In genomic region chr5:3479016-3479795, GRCm38 (mm10) we compare ENCODE assay signal across 16 mouse cellular contexts.
"Had no signal": no experiment of that assay in that cellular context is flagged by ENCODE, and none has a peak within 500 bp of the region (broad histone marks: within the 10 kb centered on the region; RNA-seq: fewer than 3 reads in every experiment).

No protein-coding gene starts in this region.

- DNase-seq: kidney, adult 8-10 months; kidney, postnatal 25 days; layer of hippocampus, adult 9-11 months; layer of hippocampus, postnatal 36 days; lung, embryonic 14.5 days; lung, postnatal 10 days; lung, postnatal 4 days; right cerebral cortex, postnatal 14 days; thymus, adult 2 months; thymus, postnatal 36 days had no signal

- H3K27ac ChIP-seq: limb, embryonic 15.5 days; liver, embryonic 12.5 days; midbrain, embryonic 10.5 days; midbrain, embryonic 15.5 days; neural tube, embryonic 13.5 days; stomach, embryonic 15.5 days had no signal

- H3K9ac ChIP-seq: limb, embryonic 15.5 days; liver, embryonic 12.5 days; lung, embryonic 14.5 days; midbrain, embryonic 15.5 days; neural tube, embryonic 13.5 days; stomach, embryonic 15.5 days had no signal

- H3K4me1 ChIP-seq: limb, embryonic 15.5 days; midbrain, embryonic 10.5 days; midbrain, embryonic 15.5 days; neural tube, embryonic 13.5 days; stomach, embryonic 15.5 days had no signal

- H3K4me2 ChIP-seq: limb, embryonic 15.5 days; liver, embryonic 12.5 days; lung, embryonic 14.5 days; midbrain, embryonic 15.5 days; neural tube, embryonic 13.5 days; stomach, embryonic 15.5 days had no signal

- H3K36me3 ChIP-seq: limb, embryonic 15.5 days; midbrain, embryonic 10.5 days; midbrain, embryonic 15.5 days; neural tube, embryonic 13.5 days; stomach, embryonic 15.5 days had no signal

- ATAC-seq: liver, embryonic 12.5 days; midbrain, embryonic 15.5 days had no signal

- H3K4me3 ChIP-seq: limb, embryonic 15.5 days; liver, embryonic 12.5 days; midbrain, embryonic 10.5 days; midbrain, embryonic 15.5 days; neural tube, embryonic 13.5 days; stomach, embryonic 15.5 days had no signal

- H3K9me3 ChIP-seq: limb, embryonic 15.5 days; liver, embryonic 12.5 days; midbrain, embryonic 10.5 days; midbrain, embryonic 15.5 days; neural tube, embryonic 13.5 days; stomach, embryonic 15.5 days had no signal

- H3K27me3 ChIP-seq: limb, embryonic 15.5 days; liver, embryonic 12.5 days; midbrain, embryonic 15.5 days; neural tube, embryonic 13.5 days; stomach, embryonic 15.5 days had no signal
